Mouse (Mus musculus): Measurements from ENCODE around the gene 4933427D14Rik.

The 4933427D14Rik gene

DNA sequence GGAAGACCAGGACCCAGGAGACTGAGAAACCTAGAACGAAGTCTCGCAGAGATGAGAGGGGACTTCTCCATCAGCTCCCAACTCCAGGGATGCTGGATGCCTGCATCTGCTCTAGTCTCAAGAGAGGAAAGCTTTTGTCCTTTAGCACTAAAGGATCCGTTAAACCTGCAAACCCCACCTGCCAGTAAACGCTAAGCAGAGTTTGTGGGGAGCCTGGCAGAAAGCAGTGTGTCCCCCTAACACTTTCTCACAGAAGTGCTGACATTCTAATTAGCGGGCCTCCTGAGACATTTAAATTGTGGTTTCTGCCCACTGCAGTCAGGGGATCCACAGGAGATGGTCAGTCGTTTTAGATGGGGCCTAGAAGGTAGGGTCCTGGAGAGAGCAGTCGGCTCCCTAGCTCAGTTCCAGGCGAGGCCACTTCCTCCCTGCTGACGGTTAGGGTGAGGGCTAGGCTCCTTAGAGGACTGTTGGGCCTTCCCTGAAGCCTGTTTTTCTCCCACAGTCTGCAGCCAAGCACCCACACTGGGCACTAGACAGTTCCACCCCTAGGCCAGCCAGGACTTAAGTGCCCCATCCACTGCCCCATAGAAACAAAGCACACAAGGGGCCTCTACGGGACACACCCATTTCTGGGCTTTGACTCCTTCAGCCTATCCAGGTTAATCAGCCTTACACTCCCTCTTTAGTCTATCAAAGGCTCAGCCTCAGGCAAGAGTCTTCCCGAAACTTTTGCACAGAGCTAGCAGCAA lies 70.9 kb downstream of the 4933427D14Rik start:
- DNase-seq, result no peak

- DNase-seq, result no peak
These were observed 71.7 kb downstream of the 4933427D14Rik start, which contains the start of gene Pitpnm3 for GRCm38 (mm10) chr11:72135383-72136158. Gene Pitpnm3 (minus strand): TSS chr11:72135778.

- DNase-seq, result no peak
These were observed 72.5 kb downstream of the 4933427D14Rik start for GRCm38 (mm10) chr11:72134536-72135382.

DNA sequence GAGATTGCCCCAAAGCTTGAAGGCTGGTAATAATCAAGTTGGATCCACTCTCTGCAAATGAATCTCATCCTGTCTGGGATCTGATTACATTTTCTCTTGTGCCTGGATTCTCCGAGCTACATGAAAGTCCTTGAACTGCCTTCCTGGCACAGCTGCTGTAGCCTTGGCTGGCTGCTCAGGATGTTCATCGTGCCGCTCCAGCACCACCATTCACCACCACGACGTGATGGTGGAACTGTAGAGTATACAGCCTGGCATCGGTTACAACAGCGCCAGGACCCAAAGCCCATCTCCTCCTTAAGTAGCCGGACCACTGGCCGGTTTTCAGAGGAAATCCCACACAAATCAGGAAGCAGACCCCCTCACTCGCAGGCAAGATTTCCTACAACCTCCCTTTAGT lies 74.2 kb downstream of the 4933427D14Rik start:
- no peak for DNase-seq

- no peak for DNase-seq
These were observed 75.0 kb downstream of the 4933427D14Rik start for GRCm38 (mm10) chr11:72132266-72132665.

GRCm38 (mm10) chr11:72131697-72132096 lies 75.6 kb downstream of the 4933427D14Rik start:
- DNase-seq, result no peak

GRCm38 (mm10) chr11:72130905-72131304 lies 76.4 kb downstream of the 4933427D14Rik start:
- DNase-seq, result no peak

DNA sequence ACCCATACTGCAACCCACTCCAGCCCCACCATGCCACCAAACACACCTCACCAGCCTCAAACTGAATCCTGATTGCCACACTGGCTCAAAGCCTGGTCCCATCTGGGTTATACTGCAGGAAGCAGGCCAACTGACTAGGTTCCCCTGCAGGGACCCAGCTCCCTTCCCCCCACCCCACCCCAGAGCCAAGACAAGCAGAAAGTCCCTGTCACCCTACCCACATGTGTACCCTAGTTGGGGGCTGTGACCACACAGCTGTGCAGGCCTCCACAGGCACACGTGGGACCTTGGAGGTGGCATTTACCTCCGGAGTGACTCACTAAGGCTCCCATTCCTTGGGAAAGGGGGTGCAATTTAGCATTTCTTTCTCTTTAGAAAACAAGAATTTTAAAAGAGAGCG lies 76.8 kb downstream of the 4933427D14Rik start:
- DNase-seq, result no peak

GRCm38 (mm10) chr11:72130021-72130420 lies 77.2 kb downstream of the 4933427D14Rik start:
- no peak for DNase-seq

DNA sequence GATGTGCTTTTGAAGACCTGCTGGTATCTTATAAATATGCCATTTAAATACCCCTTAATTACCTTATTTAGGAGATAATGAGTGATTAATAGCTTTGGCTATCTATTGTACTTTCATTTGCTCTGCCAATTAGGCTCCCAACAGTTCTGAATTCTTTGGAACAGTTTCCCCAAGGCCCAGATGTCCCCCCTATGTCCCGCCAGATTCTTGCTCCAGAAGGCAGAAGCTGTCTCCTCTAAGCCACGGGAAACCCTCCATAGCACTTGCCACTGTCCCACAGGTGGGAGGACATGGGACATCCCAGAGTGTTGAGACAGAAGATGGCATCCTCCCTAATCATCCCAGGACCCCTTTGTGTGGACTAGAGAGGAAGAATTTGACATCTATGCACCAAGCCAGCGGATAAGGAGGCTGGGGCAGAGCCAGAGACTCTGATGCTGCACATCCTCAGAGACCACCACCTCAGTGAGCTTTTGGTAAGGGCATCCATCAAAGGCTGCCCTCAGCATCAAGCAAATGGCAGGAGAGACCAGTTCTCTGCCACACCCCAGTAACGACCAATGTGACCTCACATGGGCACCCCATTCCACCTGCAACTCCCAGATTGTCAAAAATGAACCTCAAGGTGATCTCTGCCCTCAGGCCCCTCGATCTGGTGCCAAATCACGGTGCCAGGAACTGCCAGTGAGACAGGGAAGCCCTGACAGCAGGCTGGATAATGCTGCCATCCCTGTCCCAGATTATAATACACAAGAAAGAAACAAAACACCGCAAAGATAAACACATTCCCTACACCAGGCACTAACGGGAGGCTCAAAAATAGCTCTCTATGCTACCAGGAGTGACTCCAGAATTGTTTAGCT lies 78.0 kb downstream of the 4933427D14Rik start:
- DNase-seq, result no peak

GRCm38 (mm10) chr11:72127450-72128189 lies 79.6 kb downstream of the 4933427D14Rik start:
- DNase-seq, result no peak

DNA sequence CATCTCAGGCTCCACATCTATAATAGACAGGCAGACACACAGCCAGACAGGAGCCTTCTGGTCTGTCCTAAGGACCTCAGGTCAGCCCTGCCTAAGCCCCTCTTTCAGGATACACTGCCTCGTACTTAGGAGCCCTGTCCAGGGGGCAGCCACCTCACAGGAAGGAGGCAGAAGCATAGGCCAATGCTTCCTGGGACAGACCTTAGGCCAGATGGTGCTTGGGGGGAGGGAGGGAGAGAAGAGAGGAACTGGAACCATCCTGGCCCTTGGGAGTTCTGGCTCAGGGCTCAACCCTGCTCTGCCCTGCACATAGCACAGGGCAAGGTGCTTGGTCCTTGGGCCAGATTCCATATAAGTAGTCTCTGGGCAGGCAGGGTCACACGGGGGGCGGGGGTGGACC lies 81.5 kb downstream of the 4933427D14Rik start:
- DNase-seq, result no peak

DNA sequence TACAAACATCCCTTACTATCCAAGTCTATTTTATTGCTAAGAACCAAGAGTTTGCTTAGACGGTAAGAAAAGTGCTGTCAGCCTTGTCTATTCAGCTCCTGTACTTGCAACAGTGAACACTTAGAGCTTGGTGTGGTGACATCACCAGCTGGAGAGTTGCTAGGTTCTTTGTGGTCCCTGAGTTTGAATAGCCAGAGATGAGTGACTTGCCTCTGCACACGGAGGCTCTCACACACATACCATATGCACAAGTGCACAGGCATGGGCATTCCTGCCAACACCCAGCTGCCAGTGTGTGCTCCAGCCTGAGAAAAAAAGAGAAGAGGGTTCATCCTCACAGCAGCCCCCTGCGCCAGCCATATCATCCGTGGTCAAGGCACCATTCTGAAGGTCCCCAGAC lies 83.7 kb downstream of the 4933427D14Rik start:
- no peak for DNase-seq

GRCm38 (mm10) chr11:72120354-72120753 lies 86.9 kb downstream of the 4933427D14Rik start:
- no peak for DNase-seq

GRCm38 (mm10) chr11:72118630-72119029 lies 88.6 kb downstream of the 4933427D14Rik start:
- no peak for DNase-seq

DNA sequence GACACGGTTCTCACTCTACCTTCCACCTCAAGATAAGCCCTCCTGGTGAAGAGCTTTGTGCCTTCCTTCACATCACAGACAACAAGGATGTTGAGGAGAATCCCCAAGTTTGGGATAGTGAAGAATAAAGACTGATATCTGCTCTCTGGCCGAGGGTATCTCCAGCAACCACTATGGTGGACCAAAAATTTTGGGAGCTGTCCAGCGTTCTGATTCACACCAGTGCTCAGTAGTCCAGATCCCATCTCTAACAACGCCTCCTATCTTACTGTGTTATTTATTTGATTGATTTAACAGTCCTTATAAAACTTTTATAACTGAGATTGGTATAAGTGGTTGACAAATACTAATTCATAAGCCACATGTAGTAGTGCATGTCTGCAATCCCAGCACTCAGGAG lies 94.0 kb downstream of the 4933427D14Rik start:
- DNase-seq, result no peak

- DNase-seq, result no peak
These were observed 96.5 kb downstream of the 4933427D14Rik start for GRCm38 (mm10) chr11:72110726-72111125.

DNA sequence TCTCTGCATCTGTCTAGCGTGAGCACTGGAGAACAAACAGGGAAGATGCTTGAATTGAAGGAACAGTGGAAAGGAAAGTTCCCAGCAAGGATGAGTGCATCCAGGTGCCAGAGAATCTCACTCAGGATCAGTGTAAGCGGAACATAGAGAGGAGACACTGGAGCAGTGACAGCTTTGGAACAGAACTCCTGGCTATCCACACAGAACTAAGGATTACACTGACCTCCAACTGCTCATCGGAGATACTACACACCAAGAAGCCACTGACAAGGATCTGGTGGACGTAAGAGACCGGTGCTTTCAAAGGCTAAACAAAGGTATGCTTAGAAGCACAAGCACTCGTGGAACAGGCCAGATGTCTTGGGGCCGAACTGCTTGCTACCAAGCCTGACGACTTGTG lies 103.0 kb downstream of the 4933427D14Rik start:
- no peak for DNase-seq
